Mouse (Mus musculus): ENCODE measurements at regions not wholly inside any gene's neighbourhood (a gene's known extent, or its start where the extent isn't known, plus 50 kb on each side); places are given as distances from the start of the nearest gene placed in this dataset.

DNA sequence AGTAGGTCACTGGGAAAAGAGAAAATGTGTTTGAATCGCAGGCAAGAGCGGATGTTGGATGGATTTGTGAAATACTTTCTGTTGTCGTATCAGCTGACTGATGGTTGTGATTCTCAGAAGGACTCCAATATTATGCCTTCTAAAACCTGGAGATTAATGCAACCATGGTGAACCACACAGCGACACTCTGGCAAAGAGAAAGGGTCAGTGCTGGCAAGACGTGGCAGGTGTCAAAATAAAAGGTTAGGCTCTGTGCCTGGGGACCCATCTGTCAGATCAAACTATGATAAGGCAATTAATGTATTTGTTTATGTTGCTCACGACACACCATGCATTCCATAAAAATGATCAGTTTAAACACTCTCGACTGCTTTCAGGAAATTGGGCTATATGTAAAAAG, 50.0 kb upstream of the Dpyd start:
- no peak for TF ChIP-seq CTCF (IDR thresholded peaks at IDR 0.05)
- TF ChIP-seq EP300 (IDR thresholded peaks at IDR 0.05; ENCODE audit: insufficient read depth, low read depth, low read length): no peak
- TF ChIP-seq POLR2A (IDR thresholded peaks at IDR 0.05; ENCODE audit: insufficient read depth, low read depth, low read length): no peak
